Mouse (Mus musculus): Measurements from ENCODE around the gene Abraxas2.

Abraxas2 gene

GRCm38 (mm10) chr7:132897258-132897657 is 38.2 kb downstream of the Abraxas2 start:
- in situ Hi-C loops (cut with MboI): loop anchor here (10.0 kb wide), 1 partner anchor 242 kb away; no protein-coding TSS in a partner anchor

GRCm38 (mm10) chr7:132898234-132898633 is 39.2 kb downstream of the Abraxas2 start:
- in situ Hi-C loops (cut with MboI): loop anchor here (10.0 kb wide), 1 partner anchor 243 kb away; no protein-coding TSS in a partner anchor

GRCm38 (mm10) chr7:132900826-132901531 is 42.0 kb downstream of the Abraxas2 start:
- in situ Hi-C loops (cut with MboI): no loop called here

- in situ Hi-C loops (cut with MboI): no loop called here
These were observed 44.8 kb downstream of the Abraxas2 start for GRCm38 (mm10) chr7:132903796-132904195.

- in situ Hi-C loops (cut with MboI): no loop called here
These were observed 62.9 kb downstream of the Abraxas2 start for GRCm38 (mm10) chr7:132921971-132922370.

- in situ Hi-C loops (cut with MboI): no loop called here
These were observed 66.2 kb downstream of the Abraxas2 start for GRCm38 (mm10) chr7:132925227-132925626.

- in situ Hi-C loops (cut with MboI): no loop called here
These were observed 68.2 kb downstream of the Abraxas2 start for GRCm38 (mm10) chr7:132927201-132927600.

- in situ Hi-C loops (cut with MboI): no loop called here
These were observed 71.0 kb downstream of the Abraxas2 start for GRCm38 (mm10) chr7:132930055-132930454.

- in situ Hi-C loops (cut with MboI): no loop called here
These were observed 72.0 kb downstream of the Abraxas2 start, which contains the start of gene Zranb1 for GRCm38 (mm10) chr7:132930850-132931559. TSS of gene Zranb1 (plus strand) at chr7:132931142.

GRCm38 (mm10) chr7:132931560-132932351 is 72.7 kb downstream of the Abraxas2 start:
- in situ Hi-C loops (cut with MboI): no loop called here

GRCm38 (mm10) chr7:132933331-132933730 is 74.3 kb downstream of the Abraxas2 start:
- in situ Hi-C loops (cut with MboI): no loop called here

Measured in mature B cell (primary cell).